Mouse (Mus musculus) layer of hippocampus, postnatal 14 days (tissue): ENCODE data around the gene Tent5d. TPM values are rescaled to one million over a fixed set of nuclear protein-coding genes. Genes with fewer than 3 reads are reported as not detected.

ENCODE experiments used
- DNase-seq, 2 experiments: peaks; one replicate each; pipeline ENCODE4 v3.0.0; 2021 to 2022; ENCODE audit warnings: low spot score in 2 of 2, mixed read lengths in 1 of 2
- long read RNA-seq, 2 experiments: library from polyadenylated mRNA; stranded (forward); transcript quantifications; one replicate each; pipeline ENCODE4 v2.0.0; 2021
- total RNA-seq, 2 experiments: library from RNA; stranded (reverse); gene quantifications; 2 replicates each; pipeline ENCODE4 v1.2.3; 2021

Tent5d gene
- total RNA-seq = not detected
- long read RNA-seq, experiment 1, partial matches to known transcripts = 0 of 1 reads
- long read RNA-seq, experiment 1, other reads (novel, unspliced or antisense) = 1 of 1 reads
- long read RNA-seq, experiment 2, partial matches to known transcripts = 0 of 2 reads
- long read RNA-seq, experiment 2, other reads (novel, unspliced or antisense) = 2 of 2 reads

DNA sequence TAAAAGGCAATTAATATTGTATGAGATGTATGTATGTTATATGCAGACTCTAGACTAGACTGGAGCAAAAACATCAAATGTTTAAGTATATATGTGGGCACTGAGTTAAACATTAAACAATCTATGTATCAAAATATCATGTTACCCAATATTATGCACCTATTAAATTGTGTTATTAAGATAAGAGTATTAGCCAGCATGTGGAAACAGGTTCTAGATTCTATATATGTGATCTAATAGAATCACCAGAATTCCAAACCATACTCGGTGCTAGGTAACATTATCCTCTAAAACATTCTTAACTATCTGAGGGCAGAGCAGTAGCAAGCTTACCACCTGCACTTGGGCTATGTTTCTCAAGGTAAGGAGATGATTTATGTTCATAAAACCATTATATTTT is at the start of gene Tent5d:
Tent5d (plus strand) TSS at position 301 of the 400 bp plus-strand sequence.
- DNase-seq = no peak

GRCm38 (mm10) chrX:107767896-107768295 is 24.5 kb upstream of the Tent5d start:
- no peak for DNase-seq

- no peak for DNase-seq
Observed at GRCm38 (mm10) chrX:107790136-107790535, 2.3 kb upstream of the Tent5d start.

- no peak for DNase-seq
Observed at GRCm38 (mm10) chrX:107790750-107791493, 1.5 kb upstream of the Tent5d start.

DNA sequence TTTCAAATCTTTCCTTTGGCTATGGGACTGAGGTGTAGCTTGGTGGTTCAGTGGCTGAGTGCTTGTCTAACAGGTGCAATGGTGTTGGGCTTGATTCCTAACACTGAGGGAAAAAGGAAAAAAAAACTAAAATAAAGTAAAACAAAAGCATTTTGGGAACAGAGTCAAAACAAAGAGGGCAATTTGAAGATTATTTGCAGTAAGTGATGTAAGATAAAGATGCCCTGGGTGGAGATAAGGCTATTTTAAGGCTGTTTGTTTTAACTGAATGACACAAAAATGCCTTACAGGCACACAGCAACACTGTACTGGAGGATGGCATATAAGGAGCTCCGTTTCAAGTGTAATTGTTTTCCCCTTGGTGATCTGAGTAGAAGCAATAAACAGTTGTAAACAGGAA is 3.4 kb downstream of the Tent5d start:
- no peak for DNase-seq

DNA sequence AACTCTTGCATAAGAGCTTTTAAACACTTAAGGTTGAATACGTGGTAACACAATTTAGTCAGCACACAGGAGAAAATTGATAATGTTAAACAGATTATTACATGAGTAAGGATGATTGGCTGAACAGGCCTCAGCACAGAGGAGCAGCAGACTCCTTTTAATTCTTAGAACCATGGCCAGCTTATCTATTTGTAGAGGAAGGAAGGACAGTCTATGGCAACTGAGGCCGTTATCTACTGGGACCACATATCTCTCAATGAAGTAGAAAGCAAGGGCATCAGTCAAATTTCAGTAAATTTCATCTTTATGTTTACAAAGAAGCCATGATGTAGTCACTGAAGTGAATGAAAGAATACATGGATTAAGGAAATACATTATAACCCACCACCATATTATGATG is 4.5 kb downstream of the Tent5d start:
- no peak for DNase-seq

DNA sequence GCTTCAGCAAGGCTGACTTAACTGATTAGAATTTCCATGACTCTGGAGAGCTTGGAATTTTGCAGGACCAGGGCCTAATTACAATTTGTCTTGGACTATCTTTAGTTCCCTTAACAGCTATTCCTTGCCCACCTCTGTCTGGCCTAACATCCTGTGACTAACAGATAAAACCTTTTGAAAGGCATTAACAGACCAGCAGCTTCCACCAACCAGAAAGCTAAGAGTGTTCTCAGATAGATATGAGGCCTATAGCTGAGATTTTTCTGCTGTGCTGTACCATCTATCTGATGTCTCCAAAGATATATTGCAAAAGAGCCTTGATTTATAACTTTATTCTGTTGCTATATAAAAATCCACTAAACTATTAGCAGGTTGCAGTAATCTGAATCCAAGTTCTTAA is 19.7 kb downstream of the Tent5d start:
- DNase-seq = no peak

- DNase-seq = peak in 1 of 2 experiments; percentile 18
Observed at GRCm38 (mm10) chrX:107815502-107816217, 23.3 kb downstream of the Tent5d start.

DNA sequence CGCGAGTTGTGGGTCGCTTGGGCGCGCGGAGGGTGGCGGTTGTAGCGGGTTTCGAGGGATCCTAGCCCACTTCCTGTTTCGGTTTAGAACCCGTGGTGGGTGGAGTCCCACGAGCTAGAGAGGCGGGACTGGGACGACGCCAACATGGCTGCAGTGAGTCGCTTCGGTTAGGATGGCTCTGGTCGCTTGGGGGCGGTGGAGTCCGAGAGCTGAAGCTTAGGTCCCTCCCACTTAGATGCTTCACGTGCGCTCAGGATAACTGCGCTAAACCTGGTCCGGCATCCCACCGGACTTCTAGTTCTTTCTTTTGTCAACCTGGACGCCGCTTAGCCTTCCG is 23.8 kb downstream of the Tent5d start, which contains the start of gene 2610002M06Rik:
2610002M06Rik (minus strand) TSS at position 117 of the 337 bp plus-strand sequence.
- DNase-seq = peak; percentile 67 to 79

- DNase-seq = no peak
Observed at GRCm38 (mm10) chrX:107816726-107817125, 24.3 kb downstream of the Tent5d start.

DNA sequence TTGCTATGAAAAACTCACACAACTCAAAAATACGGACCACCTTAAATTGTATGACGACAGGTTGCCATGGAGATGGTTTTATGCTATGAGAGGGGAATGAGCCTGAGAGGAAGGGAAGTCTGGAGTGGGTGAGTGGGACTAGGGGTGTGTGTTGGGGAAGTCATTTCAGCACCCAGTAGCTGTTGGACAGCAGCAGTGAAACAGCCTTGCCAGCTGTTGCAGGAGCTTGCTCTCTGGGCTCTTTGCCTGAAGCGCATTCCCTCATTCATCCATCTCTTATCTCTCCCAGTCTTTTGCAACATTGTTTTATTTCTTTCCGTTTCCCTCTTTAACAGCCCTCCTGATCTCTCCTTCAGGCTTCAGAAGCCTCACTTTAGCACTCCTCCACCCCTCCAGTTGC is 65.8 kb downstream of the Tent5d start:
- DNase-seq = no peak

Other genes with a start within 250 kb of the Tent5d start
- gene Tbx22, start 124.6 kb upstream of the Tent5d start, total RNA-seq = not detected
- gene 2610002M06Rik, start 23.7 kb downstream of the Tent5d start, total RNA-seq = 10 to 100 TPM; 30.4 to 34.5 TPM
- not detected for gene Gm732, start 155.9 kb downstream of the Tent5d start, total RNA-seq